Mouse (Mus musculus): Measurements from ENCODE around the gene Ddb2. TPM values are rescaled to one million over a fixed set of nuclear protein-coding genes. Genes with fewer than 3 reads are reported as not detected.

Gene Ddb2
- total RNA-seq (2014; rRNA removed) (11.2 and 12.9 TPM in 2 replicates), polyA plus RNA-seq (2015; fragmentation: Nextera tagmentation; extraction: Ambion mirVana) (10.0 and 10.2 TPM in 2 replicates)

DNA sequence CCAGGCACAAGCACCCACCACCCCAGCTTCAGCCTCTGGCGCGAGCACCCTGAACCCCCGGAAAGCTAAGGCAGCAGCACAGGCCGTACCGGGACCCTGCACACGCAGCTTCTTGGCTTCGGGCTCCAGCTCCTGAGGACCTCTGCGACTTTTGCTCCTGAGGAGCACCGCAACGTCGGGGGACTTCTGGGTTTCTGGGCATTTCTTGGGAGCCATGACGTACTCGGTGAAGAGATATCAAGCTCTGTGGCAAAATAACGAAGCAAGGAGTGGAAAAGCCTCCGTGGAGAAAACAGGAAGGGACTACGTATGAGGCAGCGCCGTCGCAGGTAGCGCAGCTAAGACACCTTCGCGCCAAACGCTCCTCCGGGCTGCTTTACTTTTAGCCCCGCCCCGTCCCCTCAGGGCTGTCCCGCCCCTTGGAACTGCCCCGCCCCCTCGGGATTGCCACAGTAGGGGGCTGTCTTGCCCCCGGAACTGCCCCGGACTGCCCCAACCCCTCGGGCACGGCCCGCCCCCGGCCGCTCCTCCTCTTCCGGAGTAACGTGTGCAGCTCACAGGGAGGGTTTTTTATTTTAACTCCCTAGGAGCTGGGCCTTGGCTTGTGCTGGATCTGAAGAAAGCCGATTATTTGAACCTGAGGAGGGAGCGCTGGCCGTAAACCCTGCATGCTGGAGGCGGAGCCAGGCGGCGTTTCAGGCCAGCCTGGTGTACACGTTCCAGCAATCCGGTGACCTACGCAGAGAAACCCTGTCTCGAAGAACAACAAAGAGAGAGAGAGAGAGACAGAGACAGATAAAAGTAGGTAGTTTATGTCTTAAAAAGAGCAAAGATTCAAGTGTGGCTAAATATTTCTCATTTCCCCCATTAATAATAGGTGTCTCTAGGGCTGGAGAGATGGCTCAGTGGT lies at the start of gene Ddb2:
Gene Ddb2, minus strand, starts transcription at position 382 of the 910 bp plus-strand sequence.
- H3K4me3 ChIP-seq (ENCODE audit: low read depth, low read length): peak within 1 kb of the TSS; percentile 64
- peak; percentile 99 for ATAC-seq
- H3K27me3 ChIP-seq (ENCODE audit: insufficient read depth, low read length): no peaks in the 10 kb centered on the region
- 0 out of 2 replicates have a peak, but pooled peaks cover 3% of the 10 kb centered on the region for H3K4me1 ChIP-seq (ENCODE audit: insufficient read depth)
- H3K9ac ChIP-seq: peak within 1 kb of the TSS; percentile 65
- H3K9me3 ChIP-seq (ENCODE audit: low read length): no peaks in the 10 kb centered on the region
- H3K36me3 ChIP-seq (ENCODE audit: insufficient read depth): no peaks in the 10 kb centered on the region
- peak within 1 kb of the TSS; percentile 91 for H3K27ac ChIP-seq (ENCODE audit: low read depth, low read length)
- H3K4me2 ChIP-seq (ENCODE audit: low read depth): peak within 1 kb of the TSS; percentile 85
- WGBS: under 1% methylated on average over 47 of the region's 48 CpGs
- TF ChIP-seq CTCF (IDR thresholded peaks at IDR 0.05; ENCODE audit: low read depth): no peak; the same call in none of the 2 replicates
- DNase-seq: peak; percentile 96

DNA sequence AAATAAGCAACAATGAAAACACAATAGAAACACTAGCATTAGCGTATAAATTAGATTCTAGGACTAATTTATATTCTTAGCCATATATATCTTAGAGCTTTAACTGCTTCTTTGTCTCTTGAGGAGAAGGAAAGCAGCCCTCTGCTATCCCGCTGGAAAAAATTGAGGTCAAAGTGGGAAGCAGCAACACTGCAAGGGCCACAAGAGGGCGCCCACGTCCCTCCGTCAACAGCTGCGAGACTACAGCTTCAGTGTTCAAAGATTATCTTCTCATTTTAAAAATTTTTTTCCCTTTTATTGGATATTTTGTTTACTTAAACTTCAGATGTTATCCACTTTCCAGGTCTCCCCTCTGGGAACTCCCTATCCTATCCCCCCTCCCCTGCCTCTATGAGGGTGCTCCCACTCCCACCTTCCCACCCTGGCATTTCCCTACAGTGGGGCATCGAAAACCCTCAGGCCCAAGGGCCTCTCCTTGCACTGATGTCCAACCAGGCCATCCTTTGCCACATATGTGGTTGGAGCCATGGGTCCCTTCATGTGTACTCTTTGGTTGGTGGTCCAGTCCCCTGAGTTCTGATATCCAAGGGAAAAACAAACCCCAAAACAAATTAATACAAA lies 49.2 kb upstream of the Ddb2 start:
- peak; percentile 90 for TF ChIP-seq CTCF (IDR thresholded peaks at IDR 0.05; ENCODE audit: low read depth)
- Histone ChIP-seq H3K4me1 (ENCODE audit: insufficient read depth) (0 out of 2 replicates have a peak, but pooled peaks cover 5% of the 10 kb centered on the region), H3K4me3 (ENCODE audit: low read depth, low read length) (no peak overlapping the region), H3K9ac (no peak overlapping the region), H3K27ac (ENCODE audit: low read depth, low read length) (no peak overlapping the region), H3K27me3 (ENCODE audit: insufficient read depth, low read length) (no peaks in the 10 kb centered on the region), H3K36me3 (ENCODE audit: insufficient read depth) (peaks cover 11% of the 10 kb centered on the region), H3K9me3 (ENCODE audit: low read length) (no peaks in the 10 kb centered on the region), H3K4me2 (ENCODE audit: low read depth) (no peak overlapping the region)
- ATAC-seq (peak; percentile 64; the same call in 1 of the 2 replicates), DNase-seq (peak; percentile 88)
- 14% methylated on average over 7 of the region's 7 CpGs for WGBS

DNA sequence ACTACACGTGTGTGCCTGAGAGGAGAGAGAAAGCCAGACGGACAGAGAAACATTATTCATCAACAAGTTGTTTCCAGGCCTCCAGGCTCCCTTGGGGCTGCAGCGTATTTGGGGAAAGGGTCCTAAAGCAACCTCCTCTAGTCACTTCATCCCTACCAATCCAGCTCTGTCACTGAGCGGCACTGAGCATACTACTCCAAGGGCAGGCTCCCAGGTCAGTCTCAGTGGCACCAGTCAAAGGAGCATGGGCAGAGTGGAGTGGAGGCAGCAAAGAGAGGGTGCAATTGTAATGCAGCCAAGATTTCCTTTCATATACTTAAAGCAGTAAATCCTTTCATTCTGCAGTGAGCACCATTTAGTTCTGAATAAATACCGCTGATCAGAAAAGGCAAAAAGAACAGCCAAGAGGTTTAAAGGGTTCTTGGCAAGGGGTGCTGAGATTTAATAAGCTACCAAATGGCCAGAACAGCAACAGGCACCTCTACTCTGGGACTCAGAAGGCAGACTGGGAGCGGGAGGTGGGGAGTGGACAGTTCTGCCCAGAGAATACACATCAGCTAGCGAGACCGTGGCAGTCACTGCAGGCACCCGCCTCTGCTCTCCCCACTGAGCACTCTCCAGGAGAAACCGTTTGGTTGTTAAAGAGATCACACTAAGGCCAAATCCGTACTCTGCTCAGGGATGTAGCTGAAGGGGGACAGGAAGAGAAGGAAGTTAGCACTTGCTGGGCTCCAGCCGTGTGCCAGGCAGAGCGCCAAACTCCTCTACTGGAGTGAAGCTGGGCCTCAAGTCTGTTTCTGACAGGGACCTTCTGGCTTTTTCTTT lies 47.8 kb upstream of the Ddb2 start:
- Histone ChIP-seq H3K36me3 (ENCODE audit: insufficient read depth) (peaks cover 11% of the 10 kb centered on the region), H3K4me2 (ENCODE audit: low read depth) (no peak overlapping the region), H3K4me1 (ENCODE audit: insufficient read depth) (0 out of 2 replicates have a peak, but pooled peaks cover 5% of the 10 kb centered on the region), H3K9ac (no peak overlapping the region), H3K9me3 (ENCODE audit: low read length) (no peaks in the 10 kb centered on the region), H3K27ac (ENCODE audit: low read depth, low read length) (peak overlapping the region; percentile 3; the same call in 1 of the 2 replicates), H3K27me3 (ENCODE audit: insufficient read depth, low read length) (no peaks in the 10 kb centered on the region), H3K4me3 (ENCODE audit: low read depth, low read length) (no peak overlapping the region)
- 28% methylated on average over 13 of the region's 13 CpGs for WGBS
- TF ChIP-seq CTCF (IDR thresholded peaks at IDR 0.05; ENCODE audit: low read depth): no peak
- DNase-seq (peak; percentile 68), ATAC-seq (peak; percentile 56)

DNA sequence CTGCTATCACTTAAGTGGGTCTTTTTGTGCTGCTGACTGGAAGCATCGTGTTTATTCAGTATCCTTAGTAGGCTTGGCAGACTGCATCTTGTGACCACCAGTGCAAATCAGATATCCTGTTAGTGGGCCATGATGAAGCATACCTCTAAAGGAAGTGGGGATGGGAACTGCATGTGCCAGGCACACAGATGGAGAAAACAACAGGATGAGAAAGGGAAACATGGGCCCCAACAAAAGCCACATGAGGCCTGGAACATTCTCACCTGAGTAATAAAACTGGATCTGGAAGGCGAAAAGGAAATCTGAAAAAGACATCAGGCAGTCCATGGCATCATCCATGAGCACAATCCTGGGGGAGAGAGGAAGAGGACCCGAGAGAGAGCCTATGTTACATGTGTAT lies 47.2 kb upstream of the Ddb2 start:
- no peaks in the 10 kb centered on the region for H3K27me3 ChIP-seq (ENCODE audit: insufficient read depth, low read length)
- peak overlapping the region; percentile 33 for H3K9ac ChIP-seq
- peaks cover 12% of the 10 kb centered on the region for H3K36me3 ChIP-seq (ENCODE audit: insufficient read depth)
- ATAC-seq: no peak
- no peaks in the 10 kb centered on the region for H3K9me3 ChIP-seq (ENCODE audit: low read length)
- 0 out of 2 replicates have a peak, but pooled peaks cover 5% of the 10 kb centered on the region for H3K4me1 ChIP-seq (ENCODE audit: insufficient read depth)
- TF ChIP-seq CTCF (IDR thresholded peaks at IDR 0.05; ENCODE audit: low read depth): no peak
- H3K4me2 ChIP-seq (ENCODE audit: low read depth): no peak overlapping the region
- H3K27ac ChIP-seq (ENCODE audit: low read depth, low read length): no peak overlapping the region; the same call in 1 of the 2 replicates
- no peak for DNase-seq
- WGBS: 70% methylated on average over 3 of the region's 3 CpGs
- H3K4me3 ChIP-seq (ENCODE audit: low read depth, low read length): no peak overlapping the region

DNA sequence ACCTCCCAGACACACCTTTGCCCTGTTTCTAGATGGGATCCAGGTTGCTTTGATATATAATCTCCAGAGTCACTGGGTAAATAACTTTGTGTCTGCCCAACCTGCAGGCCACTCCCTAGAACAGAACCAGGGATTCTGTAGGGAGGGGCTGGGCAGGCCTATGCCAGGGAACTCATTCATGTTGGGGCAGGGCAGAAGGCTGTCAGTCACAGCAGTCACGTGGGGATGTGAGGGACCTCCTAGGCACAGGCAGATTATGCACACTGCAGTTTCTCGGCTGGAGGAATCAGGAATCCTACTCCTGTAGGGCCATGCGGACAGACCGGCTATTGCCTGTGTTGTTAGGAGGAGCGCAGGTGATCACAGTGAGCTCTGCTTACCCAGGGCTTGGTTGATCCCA lies 44.6 kb upstream of the Ddb2 start:
- Histone ChIP-seq H3K4me1 (ENCODE audit: insufficient read depth) (0 out of 2 replicates have a peak, but pooled peaks cover 5% of the 10 kb centered on the region), H3K27me3 (ENCODE audit: insufficient read depth, low read length) (no peaks in the 10 kb centered on the region), H3K9me3 (ENCODE audit: low read length) (no peaks in the 10 kb centered on the region), H3K4me2 (ENCODE audit: low read depth) (no peak overlapping the region), H3K9ac (no peak overlapping the region), H3K27ac (ENCODE audit: low read depth, low read length) (no peak overlapping the region), H3K36me3 (ENCODE audit: insufficient read depth) (peaks cover 31% of the 10 kb centered on the region), H3K4me3 (ENCODE audit: low read depth, low read length) (no peak overlapping the region)
- TF ChIP-seq CTCF (IDR thresholded peaks at IDR 0.05; ENCODE audit: low read depth): no peak
- WGBS: 55% methylated on average over 5 of the region's 5 CpGs
- DNase-seq (no peak), ATAC-seq (no peak)

DNA sequence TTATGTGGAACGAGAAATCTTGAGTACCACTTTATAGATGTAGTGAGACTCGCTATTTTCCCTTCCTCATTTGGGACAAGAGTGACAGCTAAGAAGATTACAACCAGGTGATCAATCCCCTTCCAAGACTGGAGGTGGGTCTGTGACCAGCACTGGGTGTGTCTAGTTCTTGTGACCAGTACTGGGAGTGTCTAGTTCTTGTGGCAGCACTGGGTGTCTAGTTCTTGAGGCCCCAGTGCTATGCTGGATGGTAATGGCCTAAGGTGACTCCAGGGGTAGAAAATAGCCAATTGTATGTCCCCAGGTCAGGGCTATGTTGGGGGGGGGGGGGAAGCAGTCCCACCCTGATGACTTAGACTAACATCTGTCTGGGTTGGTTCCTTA lies 42.6 kb upstream of the Ddb2 start:
- H3K27me3 ChIP-seq (ENCODE audit: insufficient read depth, low read length): no peaks in the 10 kb centered on the region
- H3K9me3 ChIP-seq (ENCODE audit: low read length): no peaks in the 10 kb centered on the region
- 81% methylated on average over 2 of the region's 2 CpGs for WGBS
- no peak overlapping the region for H3K27ac ChIP-seq (ENCODE audit: low read depth, low read length)
- H3K4me1 ChIP-seq (ENCODE audit: insufficient read depth): 0 out of 2 replicates have a peak, but pooled peaks cover 2% of the 10 kb centered on the region
- H3K4me2 ChIP-seq (ENCODE audit: low read depth): no peak overlapping the region
- H3K9ac ChIP-seq: no peak overlapping the region
- no peak for TF ChIP-seq CTCF (IDR thresholded peaks at IDR 0.05; ENCODE audit: low read depth)
- peaks cover 51% of the 10 kb centered on the region for H3K36me3 ChIP-seq (ENCODE audit: insufficient read depth)
- DNase-seq (no peak), ATAC-seq (no peak)
- H3K4me3 ChIP-seq (ENCODE audit: low read depth, low read length): no peak overlapping the region

All from forebrain, postnatal 0 days (tissue).